Mouse (Mus musculus) hindbrain, embryonic 10.5 days (tissue): ENCODE measurements around the gene Prss43. TPM values are rescaled to one million over a fixed set of nuclear protein-coding genes. Genes with fewer than 3 reads are reported as not detected.
A peak's percentile ranks its signal among the peaks of the same experiment; 100 is the strongest.
"Not testable (repeated sequence)": the region's sequence is repeated elsewhere in the genome, so short reads cannot be mapped to it uniquely, and the experiment has no call there.

Experiments
- DNase-seq: peaks from one replicate; pipeline ENCODE4 v3.0.0-alpha.2; 2017; ENCODE audit warnings: low spot score
- H3K27ac ChIP-seq: fragments of 300-500 bp; sonication (generic); 2 replicates; pipeline ENCODE4 v1.5.1; 2016; ENCODE audit warnings: mild to moderate bottlenecking, moderate library complexity
- H3K27me3 ChIP-seq: fragments of 300-500 bp; sonication (generic); 2 replicates; pipeline ENCODE4 v1.6.1; 2016; ENCODE audit warnings: mild to moderate bottlenecking; ENCODE audit not compliant: poor library complexity, insufficient read depth, severe bottlenecking
- H3K36me3 ChIP-seq: fragments of 300-500 bp; sonication (generic); 2 replicates; pipeline ENCODE4 v1.6.1; 2016; ENCODE audit warnings: mild to moderate bottlenecking, moderate library complexity
- H3K4me1 ChIP-seq: fragments of 300-500 bp; sonication (generic); replicated peaks from 2 replicates; pipeline ENCODE4 v1.6.1; 2016; ENCODE audit warnings: mild to moderate bottlenecking
- H3K4me3 ChIP-seq: fragments of 300-500 bp; sonication (generic); 2 replicates; pipeline ENCODE4 v1.5.1; 2016; ENCODE audit warnings: mild to moderate bottlenecking, moderate library complexity
- H3K9me3 ChIP-seq: fragments of 300-500 bp; sonication (generic); 2 replicates; pipeline ENCODE4 v1.6.1; 2016; ENCODE audit warnings: mild to moderate bottlenecking, moderate library complexity
- WGBS: fragments of 180-500 bp; shearing (Covaris S2); methylation state at CpG from one replicate; pipeline ENCODE4 v1.1.7; 2016; 5-methylcytosine and 5-hydroxymethylcytosine counted together
- polyA plus RNA-seq: library from polyadenylated mRNA; unstranded; fragments of >200 nt; fragmentation: Nextera tagmentation; extraction: Ambion mirVana; gene quantifications from 2 replicates; pipeline ENCODE4 v1.2.1, GENCODE M21; 2016

Gene Prss43
- polyA plus RNA-seq, 1 experiment from 2014 or later: not detected

DNA sequence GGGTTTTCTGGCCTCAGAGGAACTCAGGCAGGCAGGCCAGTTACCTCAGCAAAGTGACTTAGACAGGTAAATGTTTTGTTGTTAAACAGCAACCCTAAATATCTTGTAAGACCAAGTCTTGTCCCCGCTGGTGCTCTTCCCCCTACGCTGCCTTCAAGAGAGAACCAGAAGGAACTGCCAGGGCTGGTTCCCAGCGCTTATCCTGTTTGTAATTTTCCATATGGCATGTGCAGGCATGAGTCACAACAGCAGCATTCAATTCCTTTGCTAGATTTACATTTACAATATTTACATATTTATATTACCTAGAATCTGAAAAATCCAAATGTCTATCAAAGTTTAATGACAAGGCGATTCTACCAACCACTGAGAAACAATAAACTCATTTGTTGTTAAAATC lies 16.4 kb upstream of the Prss43 start:
- H3K36me3 ChIP-seq: no peaks in the 10 kb centered on the region
- peaks cover 4% of the 10 kb centered on the region; the same call in 1 of the 2 replicates for H3K27me3 ChIP-seq
- DNase-seq: no peak
- no peak overlapping the region for H3K27ac ChIP-seq
- 84% methylated on average over 4 of the region's 4 CpGs for WGBS
- 0 out of 2 replicates have a peak, but pooled peaks cover 4% of the 10 kb centered on the region for H3K4me1 ChIP-seq
- H3K4me3 ChIP-seq: no peak overlapping the region
- no peaks in the 10 kb centered on the region for H3K9me3 ChIP-seq

DNA sequence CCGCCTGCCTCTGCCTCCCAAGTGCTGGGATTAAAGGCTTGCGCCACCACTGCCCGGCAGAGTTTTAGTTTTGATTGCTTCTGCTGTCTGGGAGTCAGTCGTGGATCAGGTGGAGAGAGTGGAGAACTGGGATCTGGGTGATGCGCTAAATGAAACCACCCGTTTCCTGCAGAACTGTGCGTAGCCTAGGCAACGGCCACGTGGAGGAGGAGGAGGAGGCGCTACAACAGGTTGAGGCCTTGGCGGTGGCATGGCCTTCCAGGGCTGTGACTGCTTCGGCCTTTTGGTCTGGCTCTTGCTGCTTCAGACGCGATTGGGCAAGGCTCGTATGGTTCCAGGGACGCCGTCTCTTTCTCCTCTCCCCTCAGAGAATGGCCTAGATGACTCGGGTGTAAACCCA lies 12.7 kb upstream of the Prss43 start, which contains the start of gene Prss44:
Prss44 (plus strand) TSS at position 206 of the 400 bp plus-strand sequence.
- Histone ChIP-seq H3K9me3 (no peaks in the 10 kb centered on the region), H3K4me1 (0 out of 2 replicates have a peak, but pooled peaks cover 4% of the 10 kb centered on the region), H3K27me3 (peaks cover 4% of the 10 kb centered on the region; the same call in 1 of the 2 replicates), H3K27ac (no peak within 1 kb of the TSS), H3K36me3 (no peaks in the 10 kb centered on the region), H3K4me3 (no peak within 1 kb of the TSS)
- DNase-seq: peak; percentile 11
- WGBS: 73% methylated on average over 18 of the region's 18 CpGs

DNA sequence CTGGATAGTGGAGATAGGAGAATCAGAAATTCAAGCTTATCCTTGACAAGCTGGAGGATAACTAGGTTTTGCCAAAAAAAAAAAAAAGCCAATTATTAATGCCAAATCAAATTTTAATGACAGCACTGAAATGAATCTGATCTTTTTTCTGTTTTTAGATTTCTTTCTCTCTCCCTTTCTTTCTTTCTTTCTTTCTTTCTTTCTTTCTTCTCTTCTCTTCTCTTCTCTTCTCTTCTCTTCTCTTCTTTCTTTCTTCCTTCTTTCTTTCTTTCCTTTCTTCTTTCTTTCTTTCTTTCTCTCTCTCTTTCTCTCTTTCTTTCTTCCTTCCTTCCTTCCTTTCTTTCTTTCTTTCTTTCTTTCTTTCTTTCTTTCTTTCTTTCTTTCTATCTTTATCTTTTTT lies 5.9 kb upstream of the Prss43 start:
- H3K27me3 ChIP-seq, H3K4me3 ChIP-seq: not testable (repeated sequence)

DNA sequence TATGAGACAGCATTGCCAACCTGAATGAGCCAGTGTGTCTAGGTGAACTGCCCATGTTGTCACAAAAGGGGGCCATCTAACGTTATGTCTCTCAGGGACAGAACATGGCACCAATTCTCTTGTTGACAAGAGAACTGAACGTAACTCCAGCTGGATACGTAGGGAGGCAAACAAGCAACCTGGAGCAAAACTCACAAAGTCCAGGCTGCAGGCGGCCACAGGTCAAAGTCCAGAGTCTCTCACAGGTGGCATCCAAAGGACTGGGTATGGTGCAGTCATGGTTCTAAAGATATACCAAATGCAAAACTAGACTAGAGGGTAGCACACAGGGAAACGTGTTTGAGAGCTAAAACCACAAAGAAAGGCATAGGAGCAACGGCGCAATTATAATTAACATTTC lies 5.1 kb upstream of the Prss43 start:
- no peaks in the 10 kb centered on the region for H3K9me3 ChIP-seq
- WGBS: 87% methylated on average over 7 of the region's 7 CpGs
- no peak for DNase-seq
- H3K27me3 ChIP-seq: no peaks in the 10 kb centered on the region
- H3K36me3 ChIP-seq: no peaks in the 10 kb centered on the region
- no peak overlapping the region for H3K4me3 ChIP-seq
- H3K27ac ChIP-seq: no peak overlapping the region
- H3K4me1 ChIP-seq: no peaks in the 10 kb centered on the region

More for the DNA sequence above, 5.9 kb upstream of the Prss43 start:
- not testable (repeated sequence) for H3K36me3 ChIP-seq, H3K27ac ChIP-seq, H3K4me1 ChIP-seq, DNase-seq, H3K9me3 ChIP-seq

DNA sequence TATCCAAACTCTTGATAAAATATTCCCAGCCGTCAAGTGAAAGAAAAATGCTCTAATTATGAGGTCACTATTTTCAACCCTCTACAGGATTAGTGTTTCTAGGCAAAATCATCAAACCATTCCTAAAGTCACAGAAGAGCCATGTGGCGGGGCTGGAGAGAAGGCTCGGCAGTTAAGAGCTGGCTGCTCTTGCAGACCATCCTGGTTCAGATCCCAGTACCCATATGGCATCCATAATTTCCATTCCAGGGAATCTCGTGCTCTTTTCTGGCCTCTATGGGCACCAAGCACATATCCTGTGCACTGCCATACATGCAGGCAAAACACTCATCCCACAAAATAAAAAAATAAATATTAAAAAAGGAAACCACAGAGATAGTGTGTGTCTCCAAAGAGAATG lies 1.1 kb upstream of the Prss43 start:
- 85% methylated on average over 4 of the region's 4 CpGs for WGBS
- DNase-seq: no peak
- no peaks in the 10 kb centered on the region for H3K27me3 ChIP-seq
- H3K36me3 ChIP-seq: no peaks in the 10 kb centered on the region
- no peak overlapping the region for H3K4me3 ChIP-seq
- H3K4me1 ChIP-seq: no peaks in the 10 kb centered on the region
- no peaks in the 10 kb centered on the region for H3K9me3 ChIP-seq
- H3K27ac ChIP-seq: no peak overlapping the region

- no peak for DNase-seq
- H3K9me3 ChIP-seq: no peaks in the 10 kb centered on the region
- no peaks in the 10 kb centered on the region for H3K4me1 ChIP-seq
- WGBS: 74% methylated on average over 7 of the region's 7 CpGs
- H3K27me3 ChIP-seq: no peaks in the 10 kb centered on the region
- no peak overlapping the region for H3K27ac ChIP-seq
- no peak overlapping the region for H3K4me3 ChIP-seq
- no peaks in the 10 kb centered on the region for H3K36me3 ChIP-seq
Observed at GRCm38 (mm10) chr9:110825832-110826231, 658 bp upstream of the Prss43 start.

GRCm38 (mm10) chr9:110833021-110833420 lies 6.5 kb downstream of the Prss43 start:
- H3K4me3 ChIP-seq: no peak overlapping the region
- no peak overlapping the region for H3K27ac ChIP-seq
- H3K27me3 ChIP-seq: peaks cover 5% of the 10 kb centered on the region; the same call in 1 of the 2 replicates
- no peak for DNase-seq
- WGBS: 85% methylated on average over 5 of the region's 5 CpGs
- H3K9me3 ChIP-seq: no peaks in the 10 kb centered on the region
- H3K36me3 ChIP-seq: no peaks in the 10 kb centered on the region
- peaks cover 16% of the 10 kb centered on the region for H3K4me1 ChIP-seq

DNA sequence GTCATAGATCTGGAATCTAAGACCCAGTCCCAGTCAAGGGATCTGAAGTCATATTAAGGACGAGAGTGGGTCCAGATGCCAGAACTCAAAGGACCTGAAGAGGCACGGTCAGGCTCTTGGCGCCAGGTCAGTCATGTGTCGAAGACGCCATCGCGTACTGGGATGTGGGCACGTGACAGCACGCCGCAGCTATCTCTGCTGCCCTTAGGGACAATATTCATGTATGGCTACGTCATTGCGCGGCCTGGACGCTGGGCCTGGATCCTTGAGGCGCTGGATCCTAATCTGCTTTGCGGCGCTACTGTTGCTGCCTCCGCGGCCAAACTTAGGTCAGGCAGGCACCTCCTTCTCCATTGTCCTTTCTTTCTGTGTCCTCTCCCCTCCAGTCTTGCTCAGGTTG lies 7.9 kb downstream of the Prss43 start, which contains the start of gene Prss45:
Prss45 (plus strand) TSS at position 178 of the 400 bp plus-strand sequence.
- Histone ChIP-seq H3K36me3 (no peaks in the 10 kb centered on the region), H3K27me3 (peaks cover 5% of the 10 kb centered on the region; the same call in 1 of the 2 replicates), H3K4me3 (peak within 1 kb of the TSS; percentile 13; the same call in 1 of the 2 replicates), H3K27ac (peak within 1 kb of the TSS; percentile 50), H3K4me1 (peaks cover 16% of the 10 kb centered on the region), H3K9me3 (no peaks in the 10 kb centered on the region)
- WGBS: 76% methylated on average over 19 of the region's 19 CpGs
- no peak for DNase-seq

DNA sequence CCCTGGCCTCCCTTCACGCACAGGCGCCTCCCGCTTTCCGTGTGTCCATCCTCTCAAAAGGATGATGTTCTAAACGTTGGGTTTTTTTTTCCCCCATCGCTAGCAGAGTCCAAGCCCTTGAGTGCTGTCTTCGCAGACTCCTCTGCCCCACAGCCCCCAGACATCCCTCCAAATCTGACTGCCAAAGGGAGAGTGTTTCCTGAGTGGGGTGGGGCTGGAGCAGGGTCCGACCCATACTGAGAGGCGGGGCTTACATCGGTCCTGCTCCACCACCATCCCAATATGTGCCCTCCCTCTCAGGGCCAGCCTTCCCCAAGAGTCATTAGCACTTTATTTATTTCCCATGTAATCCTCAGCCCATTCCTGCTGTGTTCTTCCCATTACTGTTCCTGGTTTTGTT lies 8.5 kb downstream of the Prss43 start:
- peaks cover 5% of the 10 kb centered on the region; the same call in 1 of the 2 replicates for H3K27me3 ChIP-seq
- no peak for DNase-seq
- no peaks in the 10 kb centered on the region for H3K9me3 ChIP-seq

DNA sequence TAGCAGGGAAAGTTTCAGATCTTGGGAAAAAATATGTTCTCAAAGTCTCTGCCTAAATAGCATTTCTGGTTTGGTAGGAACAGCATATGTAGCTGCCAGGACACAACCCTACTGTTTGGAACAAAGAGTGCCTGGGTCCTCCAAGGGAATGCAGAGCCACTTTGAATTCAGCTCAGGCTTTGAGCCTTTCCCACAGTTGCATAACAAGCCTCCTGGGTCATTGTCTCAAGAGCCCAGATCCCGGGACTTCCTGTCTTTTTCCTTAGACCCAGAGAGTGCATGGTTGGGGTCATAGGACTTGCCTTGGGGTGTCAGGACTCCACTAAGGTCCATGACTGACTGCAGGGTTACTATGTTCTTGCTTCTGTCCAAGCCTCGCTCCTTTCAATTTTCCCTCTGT lies 9.6 kb downstream of the Prss43 start:
- H3K27ac ChIP-seq: no peak overlapping the region
- peaks cover 23% of the 10 kb centered on the region for H3K4me1 ChIP-seq
- WGBS: 65% methylated on average over 2 of the region's 2 CpGs
- H3K9me3 ChIP-seq: no peaks in the 10 kb centered on the region
- no peak overlapping the region for H3K4me3 ChIP-seq
- no peak for DNase-seq
- H3K36me3 ChIP-seq: no peaks in the 10 kb centered on the region
- H3K27me3 ChIP-seq: peaks cover 5% of the 10 kb centered on the region; the same call in 1 of the 2 replicates

More for the DNA sequence above, 8.5 kb downstream of the Prss43 start:
- Histone ChIP-seq H3K4me3 (peak overlapping the region; percentile 13; the same call in 1 of the 2 replicates), H3K36me3 (no peaks in the 10 kb centered on the region), H3K4me1 (peaks cover 16% of the 10 kb centered on the region), H3K27ac (peak overlapping the region; percentile 50)
- 36% methylated on average over 10 of the region's 10 CpGs for WGBS

DNA sequence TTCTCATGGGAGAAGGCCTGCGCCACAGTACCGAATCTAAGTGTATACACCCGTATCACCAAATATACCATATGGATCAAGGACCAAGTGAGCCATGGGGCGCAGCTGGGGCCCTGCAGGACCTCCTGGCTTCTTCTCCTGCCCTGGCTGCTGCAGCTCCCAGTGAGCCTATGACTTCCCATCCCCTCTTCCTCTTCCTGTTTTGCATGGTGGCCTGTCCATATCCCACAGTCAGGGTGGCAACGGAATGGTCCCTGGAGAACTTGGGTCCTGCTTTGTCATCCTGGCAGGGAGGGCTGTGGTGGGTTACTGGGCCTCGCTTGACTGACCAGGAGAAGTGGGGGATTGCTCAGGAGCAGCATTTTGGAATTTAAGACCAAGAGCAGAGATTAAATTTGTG lies 14.4 kb downstream of the Prss43 start:
- Histone ChIP-seq H3K27ac (no peak overlapping the region), H3K4me1 (peaks cover 13% of the 10 kb centered on the region), H3K9me3 (no peaks in the 10 kb centered on the region), H3K36me3 (no peaks in the 10 kb centered on the region), H3K27me3 (no peaks in the 10 kb centered on the region), H3K4me3 (no peak overlapping the region)
- WGBS: 71% methylated on average over 6 of the region's 6 CpGs
- DNase-seq: no peak

DNA sequence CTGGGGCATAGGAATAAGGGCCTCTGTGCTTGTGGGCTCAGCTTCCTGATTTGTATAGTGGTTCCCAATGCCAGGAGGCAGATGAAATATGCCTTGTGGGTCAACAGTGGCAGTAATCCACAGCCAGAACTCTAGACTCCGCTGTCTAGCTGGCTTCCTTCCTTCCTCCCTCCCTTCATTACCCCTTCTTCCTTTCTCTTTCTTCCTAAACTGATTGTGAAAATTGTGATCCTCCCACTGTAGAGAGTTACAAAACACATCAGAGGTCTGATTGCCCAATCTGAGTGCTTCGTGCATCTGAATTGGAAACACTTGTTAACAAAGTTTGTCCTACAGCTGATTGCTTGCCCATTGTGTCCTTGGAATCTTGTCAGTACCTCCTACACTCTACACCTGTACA lies 14.9 kb downstream of the Prss43 start:
- WGBS: 91% methylated on average over 2 of the region's 2 CpGs
- DNase-seq: no peak

DNA sequence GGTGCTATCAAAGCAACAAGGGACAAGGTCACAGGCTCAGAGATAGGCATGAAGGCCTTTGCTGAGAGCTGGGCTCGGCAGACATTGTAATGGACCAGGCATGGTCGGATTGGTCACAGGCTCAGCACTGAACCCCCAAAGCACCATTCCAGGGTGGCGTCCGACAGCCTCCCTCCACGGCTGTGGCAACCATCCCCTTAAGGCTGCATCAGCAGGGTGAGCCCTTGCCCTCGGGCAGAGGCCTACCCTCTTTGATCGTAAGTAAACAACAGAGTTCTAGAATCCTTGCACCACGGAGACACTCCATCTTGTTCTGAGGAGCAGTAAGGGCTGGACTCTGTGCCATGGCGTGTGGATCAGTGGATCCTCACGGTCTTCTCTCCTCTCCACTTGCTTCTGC lies 17.7 kb downstream of the Prss43 start, which contains the start of gene Prss46:
Prss46 (plus strand) TSS at position 301 of the 400 bp plus-strand sequence.
- DNase-seq: no peak
- no peak within 1 kb of the TSS for H3K27ac ChIP-seq
- peaks cover 7% of the 10 kb centered on the region; the same call in 1 of the 2 replicates for H3K4me1 ChIP-seq
- H3K4me3 ChIP-seq: no peak within 1 kb of the TSS
- no peaks in the 10 kb centered on the region for H3K36me3 ChIP-seq
- no peaks in the 10 kb centered on the region for H3K9me3 ChIP-seq
- 87% methylated on average over 10 of the region's 10 CpGs for WGBS
- no peaks in the 10 kb centered on the region for H3K27me3 ChIP-seq

More for the DNA sequence above, 14.9 kb downstream of the Prss43 start:
- Histone ChIP-seq H3K9me3 (no peaks in the 10 kb centered on the region), H3K27ac (no peak overlapping the region), H3K4me1 (peaks cover 7% of the 10 kb centered on the region; the same call in 1 of the 2 replicates), H3K36me3 (no peaks in the 10 kb centered on the region), H3K4me3 (no peak overlapping the region), H3K27me3 (no peaks in the 10 kb centered on the region)
